Mouse (Mus musculus) embryonic facial prominence, embryonic 11.5 days (tissue): ENCODE data around the gene Rab38. TPM values are rescaled to one million over a fixed set of nuclear protein-coding genes. Genes with fewer than 3 reads are reported as not detected.
A peak's percentile ranks its signal among the peaks of the same experiment; 100 is the strongest.

Source experiments
- ATAC-seq: fragments of 200-750 bp; cut with Nextera tagmentation; replicated peaks from 2 replicates; pipeline ENCODE4 v1.8.0; 2017; ENCODE audit warnings: low read depth; ENCODE audit not compliant: insufficient number of reproducible peaks, low FRiP score, low TSS enrichment
- DNase-seq: peaks from one replicate; pipeline ENCODE4 v3.0.0-alpha.2; 2015; ENCODE audit warnings: low spot score
- H3K27ac ChIP-seq: fragments of 300-500 bp; sonication (generic); replicated peaks from 2 replicates; pipeline ENCODE4 v1.5.1; 2014; ENCODE audit warnings: mild to moderate bottlenecking, low read depth, low read length, control low read depth
- H3K27me3 ChIP-seq: fragments of 300-500 bp; sonication (generic); 2 replicates; pipeline ENCODE4 v1.6.1; 2014; ENCODE audit warnings: mild to moderate bottlenecking, low read length, moderate library complexity, mixed read lengths; ENCODE audit not compliant: control insufficient read depth, insufficient read depth
- H3K36me3 ChIP-seq: fragments of 300-500 bp; sonication (generic); replicated peaks from 2 replicates; pipeline ENCODE4 v1.6.1; 2014; ENCODE audit warnings: low read depth, mild to moderate bottlenecking, low read length, moderate library complexity, mixed read lengths; ENCODE audit not compliant: control insufficient read depth, insufficient read depth
- H3K4me1 ChIP-seq: fragments of 300-500 bp; sonication (generic); 2 replicates; pipeline ENCODE4 v1.6.1; 2014; ENCODE audit warnings: low read length, mixed read lengths; ENCODE audit not compliant: control insufficient read depth, insufficient read depth
- H3K4me2 ChIP-seq: fragments of 300-500 bp; sonication (generic); 2 replicates; pipeline ENCODE4 v1.6.1; 2014; ENCODE audit warnings: low read depth, mild to moderate bottlenecking, control low read depth, low read length, moderate library complexity
- H3K4me3 ChIP-seq: fragments of 300-500 bp; sonication (generic); 2 replicates; pipeline ENCODE4 v1.5.1; 2014; ENCODE audit warnings: low read depth, low read length, control low read depth
- H3K9ac ChIP-seq: fragments of 300-500 bp; sonication (generic); replicated peaks from 2 replicates; pipeline ENCODE4 v1.6.1; 2014; ENCODE audit warnings: mild to moderate bottlenecking, control low read depth, low read length
- H3K9me3 ChIP-seq: fragments of 300-500 bp; sonication (generic); replicated peaks from 2 replicates; pipeline ENCODE4 v1.6.1; 2016; ENCODE audit warnings: mild to moderate bottlenecking, low read length, inconsistent platforms, mixed read lengths; ENCODE audit not compliant: control insufficient read depth
- WGBS: fragments of 180-500 bp; shearing (Covaris S2); extraction: QIAGEN DNeasy Blood & Tissue Kit; methylation state at CpG from one replicate; pipeline ENCODE4 v1.1.7; 2014; 5-methylcytosine and 5-hydroxymethylcytosine counted together
- polyA plus RNA-seq: library from polyadenylated mRNA; unstranded; fragments of >200 nt; fragmentation: Nextera tagmentation; extraction: Ambion mirVana; gene quantifications from 2 replicates; pipeline ENCODE4 v1.2.1, GENCODE M21; 2014

Rab38 gene
- polyA plus RNA-seq, 1 experiment from 2014 or later = 10.5 TPM

GRCm38 (mm10) chr7:88467754-88468153, 37.7 kb downstream of the Rab38 start:
- ATAC-seq (no peak), DNase-seq (no peak)
- H3K27me3 ChIP-seq = no peaks in the 10 kb centered on the region
- no peak overlapping the region for H3K4me2 ChIP-seq
- H3K4me3 ChIP-seq = no peak overlapping the region
- H3K27ac ChIP-seq = no peak overlapping the region
- H3K36me3 ChIP-seq = no peaks in the 10 kb centered on the region
- H3K4me1 ChIP-seq = no peaks in the 10 kb centered on the region
- no peaks in the 10 kb centered on the region for H3K9me3 ChIP-seq
- H3K9ac ChIP-seq = no peak overlapping the region
- 84% methylated on average over 3 of the region's 3 CpGs for WGBS

DNA sequence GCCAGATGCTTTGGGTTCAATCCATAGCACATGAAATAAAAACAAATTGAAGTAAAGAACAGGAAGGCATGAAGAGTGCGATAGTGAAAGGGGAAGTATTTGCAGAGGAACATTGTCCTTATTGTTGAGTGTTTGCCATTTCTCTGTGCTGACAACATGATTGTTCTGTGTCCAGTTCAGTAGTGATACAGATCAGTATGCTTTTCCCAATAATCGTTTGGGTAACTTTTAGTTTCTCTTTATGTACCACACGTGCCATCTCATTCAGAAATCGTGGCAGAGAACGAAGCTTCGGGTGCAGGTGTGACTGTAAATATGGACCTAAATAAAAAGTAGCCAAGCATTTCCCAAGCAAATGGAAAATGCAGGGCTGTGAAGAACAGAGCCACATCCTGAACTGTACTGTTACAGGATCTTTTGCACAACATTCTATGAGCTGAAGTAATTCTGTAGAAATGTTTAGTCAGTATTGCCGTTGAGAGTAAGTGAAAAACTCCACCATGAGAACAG, 52.1 kb downstream of the Rab38 start:
- no peak for ATAC-seq

GRCm38 (mm10) chr7:88482628-88483027, 52.6 kb downstream of the Rab38 start:
- H3K36me3 ChIP-seq = no peaks in the 10 kb centered on the region
- no peak for ATAC-seq
- 73% methylated on average over 7 of the region's 7 CpGs for WGBS
- H3K9ac ChIP-seq = no peak overlapping the region
- H3K4me2 ChIP-seq = no peak overlapping the region
- H3K9me3 ChIP-seq = no peaks in the 10 kb centered on the region
- DNase-seq = no peak
- H3K27me3 ChIP-seq = no peaks in the 10 kb centered on the region
- H3K4me1 ChIP-seq = no peaks in the 10 kb centered on the region
- H3K4me3 ChIP-seq = no peak overlapping the region
- H3K27ac ChIP-seq = no peak overlapping the region

More for the DNA sequence above, 52.1 kb downstream of the Rab38 start:
- Histone ChIP-seq H3K4me1 (no peaks in the 10 kb centered on the region), H3K27ac (no peak overlapping the region), H3K4me3 (no peak overlapping the region), H3K4me2 (no peak overlapping the region), H3K9me3 (no peaks in the 10 kb centered on the region), H3K9ac (no peak overlapping the region), H3K36me3 (no peaks in the 10 kb centered on the region), H3K27me3 (no peaks in the 10 kb centered on the region)
- 90% methylated on average over 7 of the region's 7 CpGs for WGBS
- no peak for DNase-seq

- no peak overlapping the region for H3K27ac ChIP-seq
- ATAC-seq (no peak), DNase-seq (no peak)
- H3K9ac ChIP-seq = no peak overlapping the region
- H3K9me3 ChIP-seq = no peaks in the 10 kb centered on the region
- H3K27me3 ChIP-seq = no peaks in the 10 kb centered on the region
- H3K4me1 ChIP-seq = no peaks in the 10 kb centered on the region
- 34% methylated on average over 2 of the region's 2 CpGs for WGBS
- H3K4me2 ChIP-seq = no peak overlapping the region
- H3K36me3 ChIP-seq = no peaks in the 10 kb centered on the region
- H3K4me3 ChIP-seq = no peak overlapping the region
These were observed 60.9 kb downstream of the Rab38 start for GRCm38 (mm10) chr7:88491020-88491419.

DNA sequence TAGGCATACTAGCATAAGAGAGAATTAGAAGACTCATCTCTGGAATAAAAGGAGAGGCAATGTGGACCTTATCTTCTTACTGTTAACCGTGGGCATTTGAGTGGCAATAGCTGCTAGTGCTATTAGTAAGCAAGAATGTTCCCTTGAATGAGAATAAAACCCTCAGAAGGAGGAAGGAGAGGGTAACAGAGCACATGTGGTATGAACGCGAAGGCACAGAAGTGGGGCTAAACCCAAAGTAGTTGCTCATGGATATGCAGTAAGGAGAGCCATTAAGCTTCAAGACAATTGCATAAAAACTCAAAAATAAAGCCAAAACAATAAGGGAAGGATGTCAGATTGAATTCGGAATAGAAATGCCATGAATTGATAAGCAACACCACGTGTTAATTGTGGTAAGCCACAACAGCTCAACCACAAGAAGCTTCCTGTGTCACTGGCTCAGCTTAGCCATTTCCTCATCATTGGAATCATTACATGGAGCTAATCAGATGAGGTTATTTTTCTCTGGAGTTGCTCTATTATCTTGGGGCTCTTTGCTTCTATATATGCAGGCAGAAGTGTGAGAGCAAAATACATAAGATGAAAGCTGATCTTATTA, 72.2 kb downstream of the Rab38 start:
- Histone ChIP-seq H3K4me1 (no peaks in the 10 kb centered on the region), H3K4me3 (no peak overlapping the region), H3K9ac (no peak overlapping the region), H3K27ac (no peak overlapping the region), H3K4me2 (no peak overlapping the region), H3K9me3 (no peaks in the 10 kb centered on the region), H3K27me3 (no peaks in the 10 kb centered on the region), H3K36me3 (no peaks in the 10 kb centered on the region)
- WGBS = 78% methylated on average over 5 of the region's 5 CpGs
- ATAC-seq (no peak), DNase-seq (no peak)

DNA sequence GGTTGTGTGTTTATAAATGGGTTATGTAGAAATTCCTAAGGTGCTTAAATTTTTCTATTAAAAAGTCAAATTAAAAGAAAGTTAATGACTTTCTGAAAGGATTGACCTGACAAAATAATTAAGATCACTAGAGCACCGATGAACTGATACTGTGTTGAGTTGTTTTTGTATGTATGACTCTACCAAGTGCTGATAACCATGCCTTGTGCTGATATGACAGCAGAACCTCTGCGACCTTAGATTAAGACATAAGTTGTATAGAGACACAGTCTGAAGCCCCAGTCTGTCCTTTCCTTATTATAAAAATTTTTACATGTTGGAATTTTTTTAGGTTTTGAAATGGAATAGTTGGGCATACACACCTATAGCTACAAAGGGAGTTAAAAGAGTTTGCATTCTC, 79.7 kb downstream of the Rab38 start:
- H3K27ac ChIP-seq = no peak overlapping the region
- no peak overlapping the region for H3K9ac ChIP-seq
- H3K4me3 ChIP-seq = no peak overlapping the region
- no peaks in the 10 kb centered on the region for H3K27me3 ChIP-seq
- no peaks in the 10 kb centered on the region for H3K4me1 ChIP-seq
- H3K36me3 ChIP-seq = no peaks in the 10 kb centered on the region
- 80% methylated on average over 2 of the region's 2 CpGs for WGBS
- no peak overlapping the region for H3K4me2 ChIP-seq
- DNase-seq (no peak), ATAC-seq (no peak)
- no peaks in the 10 kb centered on the region for H3K9me3 ChIP-seq

GRCm38 (mm10) chr7:88522481-88522880, 92.4 kb downstream of the Rab38 start:
- Histone ChIP-seq H3K27me3 (no peaks in the 10 kb centered on the region), H3K4me2 (no peak overlapping the region), H3K27ac (no peak overlapping the region), H3K9me3 (no peaks in the 10 kb centered on the region), H3K4me3 (no peak overlapping the region), H3K36me3 (no peaks in the 10 kb centered on the region), H3K4me1 (no peaks in the 10 kb centered on the region), H3K9ac (no peak overlapping the region)
- 65% methylated on average over 1 of the region's 1 CpGs for WGBS
- peak; percentile 19 for DNase-seq
- no peak for ATAC-seq

DNA sequence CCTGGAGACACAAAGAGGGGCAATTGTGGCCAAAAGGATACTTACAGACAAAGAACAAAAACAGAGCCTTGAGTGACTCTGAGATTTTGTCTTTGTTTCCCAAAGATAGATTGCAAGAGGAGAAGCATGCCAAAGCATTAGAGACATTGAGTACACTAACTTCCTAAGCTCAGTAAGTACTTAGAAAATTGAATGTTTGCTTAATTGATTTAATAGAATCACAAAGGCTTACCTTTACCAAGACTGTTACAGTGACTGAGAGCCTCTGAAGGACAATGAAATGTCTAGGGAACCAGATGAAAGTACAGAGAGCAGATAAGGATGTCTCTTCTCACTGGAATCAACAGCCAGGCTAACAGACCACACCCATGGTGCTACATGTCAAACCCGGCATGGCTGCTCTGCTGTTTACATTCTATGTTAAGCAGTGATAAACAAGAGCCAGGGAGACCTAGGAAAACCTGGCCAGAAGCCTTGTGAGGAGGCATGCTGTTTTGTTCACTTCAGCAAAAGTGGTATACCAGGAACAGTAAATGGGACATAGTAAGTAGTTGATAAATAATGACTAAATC, 97.1 kb downstream of the Rab38 start:
- DNase-seq = no peak
- no peak overlapping the region for H3K9ac ChIP-seq
- H3K27ac ChIP-seq = no peak overlapping the region
- H3K36me3 ChIP-seq = no peaks in the 10 kb centered on the region
- H3K4me2 ChIP-seq = no peak overlapping the region
- no peaks in the 10 kb centered on the region for H3K4me1 ChIP-seq
- H3K9me3 ChIP-seq = no peaks in the 10 kb centered on the region
- WGBS = 65% methylated on average over 1 of the region's 1 CpGs
- no peak for ATAC-seq
- no peak overlapping the region for H3K4me3 ChIP-seq
- H3K27me3 ChIP-seq = no peaks in the 10 kb centered on the region
